Mouse (Mus musculus): ENCODE data around the gene Bmf. TPM values are rescaled to one million over a fixed set of nuclear protein-coding genes. Genes with fewer than 3 reads are reported as not detected.

Bmf gene
- polyA plus RNA-seq, 1 experiment from 2014 or later, result 4.9 TPM

DNA sequence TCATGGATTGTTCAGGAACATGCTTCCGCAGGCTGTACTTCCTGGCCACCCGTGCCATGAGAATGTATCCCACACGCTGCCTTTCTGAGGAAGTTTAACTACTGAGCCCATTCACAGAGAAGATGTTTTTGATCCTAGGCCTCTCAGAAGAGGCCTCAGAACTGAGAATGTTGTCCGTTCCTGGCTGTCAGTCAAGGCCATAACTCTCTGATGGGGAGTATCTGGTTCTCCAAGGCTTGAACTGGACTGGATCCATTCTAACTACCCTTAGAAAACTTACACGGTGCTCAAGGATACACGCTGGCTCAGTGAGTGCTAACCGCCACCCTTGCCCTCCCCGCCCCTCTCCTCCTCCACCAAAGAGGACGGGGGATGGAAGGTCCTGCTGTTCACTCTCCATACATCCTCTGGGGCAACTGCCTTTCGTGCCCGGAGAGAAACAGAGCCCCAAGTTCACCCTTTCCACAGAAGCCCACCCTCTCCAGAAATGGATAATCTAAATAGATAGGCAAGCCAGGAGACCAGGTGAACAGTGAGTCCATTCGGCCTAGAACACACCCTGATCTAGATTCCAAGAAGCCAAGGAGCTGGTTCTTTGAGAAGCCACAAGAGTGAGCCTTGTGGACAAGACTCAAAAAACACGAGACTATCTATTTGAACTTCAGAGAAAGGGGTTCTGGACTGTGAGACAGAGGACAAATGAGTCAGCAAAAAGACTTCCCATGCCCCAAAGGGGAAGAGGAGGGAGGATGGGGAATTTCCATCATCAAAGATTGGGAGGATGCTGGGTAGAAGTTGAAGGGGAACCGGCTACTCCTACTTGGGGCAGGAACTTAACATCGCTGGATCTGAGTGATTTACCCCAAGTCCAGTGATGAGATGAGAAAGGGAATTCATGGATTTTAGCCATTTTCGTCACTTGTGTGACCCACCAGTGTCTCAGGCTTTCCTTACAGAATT, 36.8 kb downstream of the Bmf start:
- ATAC-seq (replicated peaks; ENCODE audit: low FRiP score, low TSS enrichment, low read depth) (no peak), DNase-seq (ENCODE audit: low spot score) (no peak)
- WGBS, result 82% methylated on average over 16 of the region's 16 CpGs
- H3K27ac ChIP-seq (ENCODE audit: low read depth), result no peak overlapping the region
- H3K27me3 ChIP-seq (replicated peaks; ENCODE audit: control insufficient read depth, insufficient read depth, low read length), result no peaks in the 10 kb centered on the region
- H3K4me2 ChIP-seq (ENCODE audit: low read length), result no peak overlapping the region
- H3K4me1 ChIP-seq (replicated peaks; ENCODE audit: control insufficient read depth, insufficient read depth, low read length), result peaks cover 13% of the 10 kb centered on the region
- no peak overlapping the region for H3K9ac ChIP-seq (ENCODE audit: low read length)
- no peaks in the 10 kb centered on the region for H3K36me3 ChIP-seq (ENCODE audit: control insufficient read depth, insufficient read depth, low read length)
- no peak overlapping the region for H3K4me3 ChIP-seq (ENCODE audit: low read depth, low read length)
- H3K9me3 ChIP-seq (ENCODE audit: control insufficient read depth, low read length), result no peaks in the 10 kb centered on the region

DNA sequence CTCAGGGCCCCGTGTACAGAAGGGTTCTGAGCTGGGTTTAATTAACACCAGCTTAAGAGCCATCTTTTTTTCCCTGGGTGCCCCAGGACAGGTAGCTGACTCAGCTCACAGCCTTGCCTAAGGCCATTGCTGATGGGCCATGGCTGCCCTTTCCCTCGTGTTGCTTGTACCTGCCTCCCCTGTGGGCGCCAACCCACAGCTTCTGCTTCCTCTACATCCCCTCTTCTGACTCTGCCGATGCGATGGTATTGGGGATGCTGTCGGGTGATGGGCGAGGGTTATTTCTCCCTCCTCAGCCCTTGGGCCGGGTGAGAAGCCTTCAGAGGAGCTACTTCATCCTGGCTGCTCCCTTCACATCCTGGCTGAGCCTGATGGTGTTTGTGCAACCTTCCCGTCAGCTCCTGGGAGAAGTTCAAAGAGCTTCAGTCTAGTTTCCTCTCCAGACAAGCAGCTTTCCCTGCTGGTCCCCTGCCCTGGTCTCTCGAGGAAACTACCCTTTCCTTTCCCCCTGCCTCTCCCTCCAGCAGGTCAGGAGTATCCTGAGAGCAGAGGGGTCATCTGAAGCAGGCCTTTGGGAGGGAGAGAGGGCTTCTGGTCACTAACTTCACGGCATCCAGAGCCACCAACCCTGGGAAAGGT, 37.6 kb downstream of the Bmf start:
- WGBS, result 53% methylated on average over 11 of the region's 11 CpGs
- no peak overlapping the region for H3K9ac ChIP-seq (ENCODE audit: low read length)
- no peak overlapping the region for H3K4me2 ChIP-seq (ENCODE audit: low read length)
- DNase-seq (ENCODE audit: low spot score), result peak; percentile 48
- no peak overlapping the region for H3K27ac ChIP-seq (ENCODE audit: low read depth)
- no peaks in the 10 kb centered on the region for H3K9me3 ChIP-seq (ENCODE audit: control insufficient read depth, low read length)
- H3K4me3 ChIP-seq (ENCODE audit: low read depth, low read length), result no peak overlapping the region
- H3K36me3 ChIP-seq (ENCODE audit: control insufficient read depth, insufficient read depth, low read length), result no peaks in the 10 kb centered on the region
- no peaks in the 10 kb centered on the region for H3K27me3 ChIP-seq (replicated peaks; ENCODE audit: control insufficient read depth, insufficient read depth, low read length)
- ATAC-seq (replicated peaks; ENCODE audit: low FRiP score, low TSS enrichment, low read depth), result no peak
- H3K4me1 ChIP-seq (replicated peaks; ENCODE audit: control insufficient read depth, insufficient read depth, low read length), result peaks cover 13% of the 10 kb centered on the region

DNA sequence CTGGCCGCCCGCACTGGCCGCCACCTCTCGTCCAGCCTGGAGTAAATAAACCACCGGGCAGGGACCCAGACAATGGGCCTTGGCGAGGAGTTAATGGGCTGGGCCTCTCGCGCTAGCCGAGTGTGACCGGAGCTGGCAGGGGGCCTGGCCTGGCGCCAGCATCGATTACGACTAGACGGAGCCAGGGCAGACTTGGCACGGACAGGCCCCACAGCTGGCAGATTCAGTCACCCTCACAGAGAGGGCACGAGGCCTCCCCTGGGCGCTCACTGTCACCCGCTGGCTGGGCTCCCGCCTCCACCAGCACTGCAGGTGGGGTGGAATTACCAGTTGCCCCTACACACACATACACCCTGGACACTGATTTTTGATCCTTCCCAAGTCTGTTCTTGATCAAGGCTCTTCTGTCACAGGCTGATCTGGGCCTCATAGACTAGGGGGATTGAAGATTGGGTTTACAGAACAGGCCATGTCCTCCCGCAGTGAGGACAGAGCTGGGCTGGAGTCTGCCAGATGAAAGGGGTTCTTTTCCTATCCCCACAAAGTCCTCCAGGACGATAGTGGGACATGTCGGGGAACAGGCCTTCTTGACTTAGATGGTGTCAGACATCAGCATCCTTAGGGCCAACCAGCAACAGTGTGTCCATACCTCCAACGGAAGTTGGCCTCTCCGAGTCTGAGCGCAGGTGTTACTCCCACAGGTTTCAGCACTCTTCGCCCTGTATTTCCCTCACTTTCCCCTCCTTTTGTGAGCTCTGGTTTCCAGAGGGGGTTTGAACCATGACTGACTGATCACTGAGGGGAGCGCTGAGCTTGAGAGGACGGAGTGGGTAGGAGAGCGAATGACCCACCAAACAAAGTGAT, 38.8 kb downstream of the Bmf start:
- WGBS, result 44% methylated on average over 29 of the region's 29 CpGs

DNA sequence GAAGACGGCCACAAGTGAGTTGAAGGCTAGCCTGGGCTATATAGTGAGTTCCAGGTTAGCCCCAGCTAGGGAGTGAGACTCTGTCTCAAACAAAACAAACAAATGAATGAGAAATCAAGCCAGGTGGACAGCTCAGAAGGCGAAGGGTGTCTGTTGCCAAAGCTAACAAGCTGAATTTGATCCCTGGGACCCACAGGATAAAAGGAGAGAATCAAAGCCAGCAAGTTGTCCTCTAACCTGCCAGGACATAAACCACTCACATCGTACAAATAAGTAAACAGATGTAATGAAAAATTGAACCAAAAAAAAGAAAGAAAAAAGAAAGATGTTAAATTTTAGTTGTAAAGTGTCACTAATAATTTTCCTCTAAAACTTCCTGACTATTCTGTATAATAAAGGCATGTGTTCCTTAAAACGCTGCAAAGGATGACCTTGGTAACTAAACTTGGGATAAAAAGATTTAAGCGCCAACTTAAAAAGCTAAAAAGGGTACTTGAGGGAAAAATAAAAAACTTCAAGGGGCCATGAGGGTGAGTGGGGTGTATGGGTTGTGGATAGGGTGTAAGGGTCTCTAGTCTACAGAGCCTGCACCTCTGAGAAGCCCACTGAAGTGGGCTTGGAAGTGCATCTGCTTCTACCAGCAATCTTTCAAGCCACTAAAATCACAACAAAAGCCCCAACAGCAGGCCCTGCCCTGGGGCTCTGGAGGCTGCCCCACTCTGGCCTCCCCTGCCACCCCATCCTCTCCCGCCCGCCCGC, 39.6 kb downstream of the Bmf start:
- 64% methylated on average over 8 of the region's 8 CpGs for WGBS
- ATAC-seq (replicated peaks; ENCODE audit: low FRiP score, low TSS enrichment, low read depth) (no peak; the same call in 1 of the 2 replicates), DNase-seq (ENCODE audit: low spot score) (no peak)
- no peaks in the 10 kb centered on the region for H3K36me3 ChIP-seq (ENCODE audit: control insufficient read depth, insufficient read depth, low read length)
- H3K9me3 ChIP-seq (ENCODE audit: control insufficient read depth, low read length), result no peaks in the 10 kb centered on the region
- H3K4me2 ChIP-seq (ENCODE audit: low read length), result no peak overlapping the region
- no peaks in the 10 kb centered on the region for H3K27me3 ChIP-seq (replicated peaks; ENCODE audit: control insufficient read depth, insufficient read depth, low read length)
- peaks cover 7% of the 10 kb centered on the region for H3K4me1 ChIP-seq (replicated peaks; ENCODE audit: control insufficient read depth, insufficient read depth, low read length)
- H3K27ac ChIP-seq (ENCODE audit: low read depth), result no peak overlapping the region
- no peak overlapping the region for H3K4me3 ChIP-seq (ENCODE audit: low read depth, low read length)
- H3K9ac ChIP-seq (ENCODE audit: low read length), result no peak overlapping the region

More for the DNA sequence above, 38.8 kb downstream of the Bmf start:
- H3K27me3 ChIP-seq (replicated peaks; ENCODE audit: control insufficient read depth, insufficient read depth, low read length), result no peaks in the 10 kb centered on the region
- DNase-seq (ENCODE audit: low spot score) (peak; percentile 57), ATAC-seq (replicated peaks; ENCODE audit: low FRiP score, low TSS enrichment, low read depth) (peak; percentile 77)
- no peak overlapping the region for H3K27ac ChIP-seq (ENCODE audit: low read depth)
- H3K4me3 ChIP-seq (ENCODE audit: low read depth, low read length), result no peak overlapping the region
- H3K36me3 ChIP-seq (ENCODE audit: control insufficient read depth, insufficient read depth, low read length), result no peaks in the 10 kb centered on the region
- H3K9me3 ChIP-seq (ENCODE audit: control insufficient read depth, low read length), result no peaks in the 10 kb centered on the region
- H3K4me1 ChIP-seq (replicated peaks; ENCODE audit: control insufficient read depth, insufficient read depth, low read length), result peaks cover 13% of the 10 kb centered on the region
- no peak overlapping the region for H3K4me2 ChIP-seq (ENCODE audit: low read length)
- H3K9ac ChIP-seq (ENCODE audit: low read length), result no peak overlapping the region

DNA sequence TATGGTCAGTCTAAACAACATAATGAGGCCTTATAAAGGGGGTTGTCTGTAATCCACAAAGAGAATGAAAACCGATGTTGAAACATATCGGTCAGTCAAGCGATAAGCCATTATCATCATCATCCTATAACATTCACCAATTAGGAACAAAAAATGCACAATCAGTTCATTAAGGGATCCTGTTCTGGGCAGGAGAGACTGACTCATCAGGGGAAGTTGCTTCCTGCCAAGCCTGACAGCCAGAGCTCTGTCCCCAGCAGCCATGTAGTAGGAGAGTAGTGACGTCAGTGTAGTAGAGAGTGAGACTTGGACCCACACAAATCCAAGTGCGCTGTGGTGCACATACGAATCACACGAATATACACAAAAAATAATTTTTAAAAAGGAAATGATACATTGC, 42.4 kb downstream of the Bmf start:
- WGBS, result 86% methylated on average over 7 of the region's 7 CpGs
- Histone ChIP-seq H3K9ac (ENCODE audit: low read length) (no peak overlapping the region), H3K4me3 (ENCODE audit: low read depth, low read length) (no peak overlapping the region), H3K4me1 (replicated peaks; ENCODE audit: control insufficient read depth, insufficient read depth, low read length) (peaks cover 7% of the 10 kb centered on the region), H3K9me3 (ENCODE audit: control insufficient read depth, low read length) (no peaks in the 10 kb centered on the region), H3K4me2 (ENCODE audit: low read length) (no peak overlapping the region), H3K27ac (ENCODE audit: low read depth) (no peak overlapping the region), H3K36me3 (ENCODE audit: control insufficient read depth, insufficient read depth, low read length) (no peaks in the 10 kb centered on the region), H3K27me3 (replicated peaks; ENCODE audit: control insufficient read depth, insufficient read depth, low read length) (no peaks in the 10 kb centered on the region)
- ATAC-seq (replicated peaks; ENCODE audit: low FRiP score, low TSS enrichment, low read depth) (no peak), DNase-seq (ENCODE audit: low spot score) (no peak)

DNA sequence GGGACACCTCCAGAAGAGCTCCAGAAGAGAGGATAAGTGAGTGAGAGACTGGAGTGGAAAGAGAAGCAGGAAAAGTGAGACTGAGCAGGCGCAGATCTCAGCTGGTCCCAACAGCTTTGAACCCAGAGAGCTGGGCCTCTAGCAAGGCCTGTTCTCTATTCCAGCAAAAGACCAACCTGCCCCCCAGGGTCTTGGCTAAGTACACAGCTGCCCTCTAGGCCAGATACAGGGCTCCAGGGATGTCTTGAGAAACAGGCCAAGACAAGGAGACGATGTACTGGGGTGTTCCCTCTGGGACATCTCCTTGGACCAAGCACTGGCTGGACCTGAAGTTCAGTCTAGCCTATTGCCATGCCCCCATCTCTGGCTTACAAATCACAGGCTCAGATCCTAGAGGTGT, 49.3 kb downstream of the Bmf start:
- Histone ChIP-seq H3K36me3 (ENCODE audit: control insufficient read depth, insufficient read depth, low read length) (no peaks in the 10 kb centered on the region), H3K4me3 (ENCODE audit: low read depth, low read length) (no peak overlapping the region), H3K4me2 (ENCODE audit: low read length) (no peak overlapping the region), H3K9me3 (ENCODE audit: control insufficient read depth, low read length) (no peaks in the 10 kb centered on the region), H3K27me3 (replicated peaks; ENCODE audit: control insufficient read depth, insufficient read depth, low read length) (no peaks in the 10 kb centered on the region), H3K4me1 (replicated peaks; ENCODE audit: control insufficient read depth, insufficient read depth, low read length) (peaks cover 13% of the 10 kb centered on the region), H3K27ac (ENCODE audit: low read depth) (peak overlapping the region; percentile 22; the same call in 1 of the 2 replicates), H3K9ac (ENCODE audit: low read length) (no peak overlapping the region)
- DNase-seq (ENCODE audit: low spot score) (no peak), ATAC-seq (replicated peaks; ENCODE audit: low FRiP score, low TSS enrichment, low read depth) (no peak)
- 87% methylated on average over 2 of the region's 2 CpGs for WGBS

DNA sequence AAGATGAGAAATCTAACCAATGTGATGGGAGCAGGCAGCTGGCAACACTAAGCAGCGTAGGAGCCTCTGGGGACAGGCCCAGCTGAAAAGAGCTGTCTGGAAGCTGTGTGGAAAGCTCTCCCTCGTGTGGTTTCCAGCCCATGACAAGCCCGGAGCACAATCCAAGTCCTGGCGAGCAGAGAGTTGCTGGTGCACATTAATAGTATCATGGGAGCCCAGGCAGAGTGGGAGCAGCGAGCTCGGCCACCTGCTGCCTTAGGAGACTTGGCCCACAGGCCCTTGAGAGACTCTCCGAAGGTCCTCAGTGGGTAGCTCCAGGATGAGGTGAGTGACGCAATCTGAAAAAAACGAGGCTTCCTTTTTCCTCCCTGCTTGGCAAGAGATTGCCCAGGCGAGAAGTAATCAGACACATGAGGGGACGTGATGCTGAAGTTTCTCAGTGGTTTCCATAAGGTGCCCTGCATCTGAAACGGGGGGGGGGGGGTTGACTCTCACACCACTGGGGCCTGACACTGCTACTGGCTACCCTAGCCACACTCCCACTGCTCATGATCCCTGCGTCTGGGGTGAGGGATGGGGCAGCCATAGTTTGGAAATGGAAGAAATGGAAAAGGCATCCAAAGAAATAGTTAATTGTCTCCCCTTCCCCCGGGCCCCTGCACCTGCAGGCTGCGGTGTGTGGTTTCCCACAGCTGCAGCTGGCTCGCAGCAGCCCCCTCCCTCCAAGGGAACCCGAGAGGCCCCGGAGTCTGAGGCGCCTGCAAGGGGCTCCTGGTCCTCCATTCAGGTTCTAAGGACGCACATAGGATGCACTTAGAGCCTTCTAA, 50.1 kb downstream of the Bmf start:
- H3K27ac ChIP-seq (ENCODE audit: low read depth), result peak overlapping the region; percentile 22; the same call in 1 of the 2 replicates

More for the DNA sequence above, 50.1 kb downstream of the Bmf start:
- Histone ChIP-seq H3K9ac (ENCODE audit: low read length) (no peak overlapping the region), H3K9me3 (ENCODE audit: control insufficient read depth, low read length) (no peaks in the 10 kb centered on the region), H3K36me3 (ENCODE audit: control insufficient read depth, insufficient read depth, low read length) (no peaks in the 10 kb centered on the region), H3K4me3 (ENCODE audit: low read depth, low read length) (no peak overlapping the region), H3K4me2 (ENCODE audit: low read length) (no peak overlapping the region), H3K4me1 (replicated peaks; ENCODE audit: control insufficient read depth, insufficient read depth, low read length) (peaks cover 13% of the 10 kb centered on the region), H3K27me3 (replicated peaks; ENCODE audit: control insufficient read depth, insufficient read depth, low read length) (no peaks in the 10 kb centered on the region)
- 43% methylated on average over 20 of the region's 20 CpGs for WGBS
- DNase-seq (ENCODE audit: low spot score), result no peak
- ATAC-seq (replicated peaks; ENCODE audit: low FRiP score, low TSS enrichment, low read depth), result no peak

All from intestine, embryonic 14.5 days (tissue).